Mouse (Mus musculus) CH12.LX (cell line): ENCODE results near the gene Kif5c. TPM values are rescaled to one million over a fixed set of nuclear protein-coding genes. Genes with fewer than 3 reads are reported as not detected.

ENCODE experiments used
- DNase-seq: peaks from one replicate; pipeline ENCODE4 v3.0.0-alpha.2; 2013; ENCODE audit errors: extremely low read depth
- H3K27ac ChIP-seq: 2 replicates; pipeline ENCODE4 v1.5.1; 2012; ENCODE audit warnings: low read depth, mild to moderate bottlenecking, control low read depth, moderate library complexity; ENCODE audit not compliant: insufficient read depth
- H3K27me3 ChIP-seq: replicated peaks from 2 replicates; pipeline ENCODE3; 2012; ENCODE audit warnings: inconsistent platforms
- H3K36me3 ChIP-seq, 2 experiments: replicated peaks in 1 of 2; 2 replicates each; pipeline versions ENCODE3 to v1.6.1; 2012; ENCODE audit warnings: inconsistent platforms in 1 of 2, low read length in 1 of 2, mild to moderate bottlenecking in 1 of 2, mixed read lengths in 1 of 2, moderate library complexity in 1 of 2; ENCODE audit not compliant: control insufficient read depth in 1 of 2, insufficient read depth in 1 of 2
- H3K4me1 ChIP-seq, 2 experiments: 2 replicates each; pipeline ENCODE4 v1.6.1; 2012; ENCODE audit warnings: inconsistent platforms in 1 of 2, moderate library complexity in 1 of 2; ENCODE audit not compliant: insufficient read depth in 2 of 2, control insufficient read depth in 1 of 2
- H3K4me2 ChIP-seq: 2 replicates; pipeline ENCODE4 v1.6.1; 2012; ENCODE audit warnings: low read depth, mild to moderate bottlenecking, control low read depth; ENCODE audit not compliant: poor library complexity, insufficient read depth, severe bottlenecking
- H3K4me3 ChIP-seq, 3 experiments: fragments of 150-350 bp in 1 of 3; sonication (generic) in 1 of 3; replicated peaks in 1 of 3; 2 replicates each; pipeline versions ENCODE3 to v1.5.1; 2011 to 2012; ENCODE audit warnings: low read depth in 2 of 3, low read length in 2 of 3, mild to moderate bottlenecking in 2 of 3, moderate library complexity in 2 of 3, control low read depth in 1 of 3, improper control_type of control experiment in 1 of 3, inconsistent platforms in 1 of 3, mixed read lengths in 1 of 3; ENCODE audit not compliant: poor library complexity in 1 of 3
- H3K79me2 ChIP-seq: replicated peaks from 2 replicates; pipeline ENCODE4 v1.6.1; 2012; ENCODE audit warnings: mild to moderate bottlenecking, moderate library complexity; ENCODE audit not compliant: control insufficient read depth, poor library complexity, insufficient read depth, severe bottlenecking; ENCODE audit errors: extremely low read depth
- H3K9ac ChIP-seq: 2 replicates; pipeline ENCODE4 v1.6.1; 2012; ENCODE audit warnings: low read depth, mild to moderate bottlenecking, control low read depth, moderate library complexity; ENCODE audit not compliant: insufficient read depth
- H3K9me3 ChIP-seq: replicated peaks from 2 replicates; pipeline ENCODE3; 2012; ENCODE audit warnings: low read length, inconsistent platforms, mixed read lengths
- BHLHE40 ChIP-seq: IDR thresholded peaks from 2 replicates; pipeline ENCODE4 v1.6.1; 2011; ENCODE audit warnings: mild to moderate bottlenecking, low read depth, low read length, improper control_type of control experiment
- CHD1 ChIP-seq: IDR thresholded peaks from 2 replicates; pipeline ENCODE4 v1.6.1; 2012; ENCODE audit warnings: low read depth, low read length, improper control_type of control experiment, inconsistent platforms
- CHD2 ChIP-seq: IDR thresholded peaks from 2 replicates; pipeline ENCODE4 v1.6.1; 2011; ENCODE audit warnings: low read length, improper control_type of control experiment
- CTCF ChIP-seq, 2 experiments: IDR thresholded peaks in 1 of 2; conservative IDR thresholded peaks in 1 of 2; 2 replicates each; pipeline ENCODE4 v1.5.1; 2011 to 2012; ENCODE audit warnings: low read depth in 2 of 2, low read length in 2 of 2, improper control_type of control experiment in 1 of 2, inconsistent platforms in 1 of 2, mild to moderate bottlenecking in 1 of 2, moderate library complexity in 1 of 2
- E2F4 ChIP-seq: IDR thresholded peaks from 2 replicates; pipeline ENCODE4 v1.6.1; 2011; ENCODE audit warnings: low read depth, low read length, improper control_type of control experiment; ENCODE audit not compliant: insufficient replicate concordance
- ELF1 ChIP-seq: IDR thresholded peaks from 2 replicates; pipeline ENCODE4 v1.6.1; 2014; ENCODE audit warnings: low read depth, mild to moderate bottlenecking, inconsistent platforms, low read length, improper control_type of control experiment
- EP300 ChIP-seq: IDR thresholded peaks from 2 replicates; pipeline ENCODE4 v1.6.1; 2011; ENCODE audit warnings: low read length, improper control_type of control experiment
- ETS1 ChIP-seq: conservative IDR thresholded peaks from 2 replicates; pipeline ENCODE4 v1.6.1; 2012; ENCODE audit warnings: low read depth, mild to moderate bottlenecking, inconsistent platforms, low read length, improper control_type of control experiment, moderate library complexity
- GABPA ChIP-seq: IDR thresholded peaks from 2 replicates; pipeline ENCODE4 v1.6.1; 2012; ENCODE audit warnings: low read depth, low read length, improper control_type of control experiment, inconsistent platforms; ENCODE audit not compliant: insufficient replicate concordance
- HCFC1 ChIP-seq: IDR thresholded peaks from 2 replicates; pipeline ENCODE4 v1.6.1; 2012; ENCODE audit warnings: low read depth, mild to moderate bottlenecking, inconsistent platforms, low read length, improper control_type of control experiment
- IRF4 ChIP-seq: IDR thresholded peaks from 2 replicates; pipeline ENCODE4 v1.6.1; 2014; ENCODE audit warnings: low read depth, mild to moderate bottlenecking, inconsistent platforms, low read length, improper control_type of control experiment
- JUN ChIP-seq: IDR thresholded peaks from 2 replicates; pipeline ENCODE4 v1.6.1; 2011; ENCODE audit warnings: low read depth, mild to moderate bottlenecking, low read length, improper control_type of control experiment, moderate library complexity; ENCODE audit not compliant: insufficient read depth
- JUND ChIP-seq: conservative IDR thresholded peaks from 2 replicates; pipeline ENCODE4 v1.6.1; 2011; ENCODE audit warnings: low read depth, low read length, improper control_type of control experiment
- KAT2A ChIP-seq: IDR thresholded peaks from 2 replicates; pipeline ENCODE4 v1.6.1; 2012; ENCODE audit warnings: low read length, improper control_type of control experiment, inconsistent platforms; ENCODE audit not compliant: insufficient replicate concordance
- MAFK ChIP-seq: IDR thresholded peaks from 2 replicates; pipeline ENCODE4 v1.6.1; 2011; ENCODE audit warnings: low read length, improper control_type of control experiment; ENCODE audit not compliant: insufficient replicate concordance
- MAX ChIP-seq: IDR thresholded peaks from 2 replicates; pipeline ENCODE4 v1.6.1; 2011; ENCODE audit warnings: low read length, improper control_type of control experiment
- MAZ ChIP-seq: IDR thresholded peaks from 2 replicates; pipeline ENCODE4 v1.6.1; 2012; ENCODE audit warnings: low read depth, mild to moderate bottlenecking, inconsistent platforms, low read length, improper control_type of control experiment, moderate library complexity
- MEF2A ChIP-seq: IDR thresholded peaks from 2 replicates; pipeline ENCODE4 v1.6.1; 2014; ENCODE audit warnings: low read depth, mild to moderate bottlenecking, inconsistent platforms, low read length, improper control_type of control experiment, borderline replicate concordance
- MXI1 ChIP-seq: IDR thresholded peaks from 2 replicates; pipeline ENCODE4 v1.6.1; 2011; ENCODE audit warnings: mild to moderate bottlenecking, low read depth, low read length, improper control_type of control experiment
- MYC ChIP-seq: IDR thresholded peaks from 2 replicates; pipeline ENCODE4 v1.6.1; 2011; ENCODE audit warnings: low read depth, mild to moderate bottlenecking, improper control_type of control experiment, low read length
- NELFE ChIP-seq: IDR thresholded peaks from 2 replicates; pipeline ENCODE4 v1.6.1; 2011; ENCODE audit warnings: low read depth, low read length, improper control_type of control experiment
- NRF1 ChIP-seq: IDR thresholded peaks from 2 replicates; pipeline ENCODE4 v1.6.1; 2014; ENCODE audit warnings: low read depth, mild to moderate bottlenecking, inconsistent platforms, low read length, improper control_type of control experiment, moderate library complexity
- PAX5 ChIP-seq: IDR thresholded peaks from 2 replicates; pipeline ENCODE4 v1.6.1; 2012; ENCODE audit warnings: low read length, inconsistent platforms, mixed read lengths
- POLR2A ChIP-seq: IDR thresholded peaks from 2 replicates; pipeline ENCODE4 v1.6.1; 2011; ENCODE audit warnings: low read depth, mild to moderate bottlenecking, improper control_type of control experiment, low read length
- POLR2AphosphoS2 ChIP-seq: IDR thresholded peaks from 2 replicates; pipeline ENCODE4 v1.6.1; 2011; ENCODE audit warnings: low read depth, low read length, improper control_type of control experiment
- RAD21 ChIP-seq: IDR thresholded peaks from 2 replicates; pipeline ENCODE4 v1.6.1; 2011; ENCODE audit warnings: low read depth, mild to moderate bottlenecking, low read length, improper control_type of control experiment, moderate library complexity
- RCOR1 ChIP-seq: conservative IDR thresholded peaks from 2 replicates; pipeline ENCODE4 v1.6.1; 2012; ENCODE audit warnings: low read depth, mild to moderate bottlenecking, inconsistent platforms, low read length, improper control_type of control experiment
- SIN3A ChIP-seq: IDR thresholded peaks from 2 replicates; pipeline ENCODE4 v1.6.1; 2012; ENCODE audit warnings: low read length, improper control_type of control experiment, inconsistent platforms
- SMC3 ChIP-seq: IDR thresholded peaks from 2 replicates; pipeline ENCODE4 v1.6.1; 2011; ENCODE audit warnings: low read depth, low read length, improper control_type of control experiment
- UBTF ChIP-seq: IDR thresholded peaks from 2 replicates; pipeline ENCODE4 v1.6.1; 2012; ENCODE audit warnings: low read depth, mild to moderate bottlenecking, inconsistent platforms, low read length, improper control_type of control experiment, moderate library complexity
- USF1 ChIP-seq: IDR thresholded peaks from 2 replicates; pipeline ENCODE4 v1.6.1; 2014; ENCODE audit warnings: low read depth, mild to moderate bottlenecking, inconsistent platforms, low read length, improper control_type of control experiment
- ZC3H11A ChIP-seq: IDR thresholded peaks from 2 replicates; pipeline ENCODE4 v1.6.1; 2012; ENCODE audit warnings: low read depth, mild to moderate bottlenecking, inconsistent platforms, low read length, improper control_type of control experiment
- ZKSCAN1 ChIP-seq: IDR thresholded peaks from 2 replicates; pipeline ENCODE4 v1.6.1; 2012; ENCODE audit warnings: low read depth, inconsistent platforms, low read length, improper control_type of control experiment, borderline replicate concordance
- ZMIZ1 ChIP-seq: IDR thresholded peaks from 2 replicates; pipeline ENCODE4 v1.6.1; 2012; ENCODE audit warnings: low read depth, mild to moderate bottlenecking, inconsistent platforms, low read length, improper control_type of control experiment
- ZNF384 ChIP-seq: IDR thresholded peaks from 2 replicates; pipeline ENCODE4 v1.6.1; 2012; ENCODE audit warnings: low read depth, low read length, improper control_type of control experiment, inconsistent platforms
- dilution Hi-C: fragments of 300-500 bp; cut with MboI; formaldehyde crosslinking; loops from 2 replicates; pipeline ENCODE4 v1.14.3; 2020; ENCODE audit warnings: low sequenced_read_pairs; ENCODE audit not compliant: extremely low pct_unique_long_range_greater_than_20kb, extremely low pct_ligation_motif_present
- in situ Hi-C: fragments of 300-500 bp; cut with MboI; formaldehyde crosslinking; loops from 3 replicates; pipeline ENCODE4 v1.14.3; 2019; ENCODE audit warnings: low sequenced_read_pairs, low pct_ligation_motif_present, low pct_unique_long_range_greater_than_20kb, mixed read lengths
- polyA plus RNA-seq: library from polyadenylated mRNA; unstranded; fragments of >175 nt; gene quantifications from 2 replicates; pipeline ENCODE4 v1.2.1, GENCODE M21; 2012; ENCODE audit warnings: low read depth; ENCODE audit not compliant: insufficient read length
- total RNA-seq, 2 experiments: library from RNA; depleted of rRNA; stranded (reverse); fragments of 300-350 nt in 1 of 2; fragments of >200 nt in 1 of 2; gene quantifications; 2 replicates each; pipeline ENCODE4 v1.2.3; 2012 to 2014

Gene Kif5c
- total and polyA plus RNA-seq, 3 experiments: 3.0 to 3.5 (median 3.1) TPM

GRCm38 (mm10) chr2:49727199-49727598 lies 108.1 kb downstream of the Kif5c start:
- Histone ChIP-seq H3K27ac (no peak overlapping the region), H3K27me3 (no peaks in the 10 kb centered on the region), H3K4me2 (peak overlapping the region; percentile 95), H3K36me3 (no peaks in the 10 kb centered on the region), H3K9me3 (no peaks in the 10 kb centered on the region), H3K79me2 (no peaks in the 10 kb centered on the region), H3K9ac (peak overlapping the region; percentile 34; the same call in 1 of the 2 replicates), H3K4me3 (peak overlapping the region; percentile 3 to 33 (median 14)), H3K4me1 (peaks cover 6 to 50% of the 10 kb centered on the region in 2 experiments)
- TF ChIP-seq EP300: no peak
- no peak; the same call in 1 of the 2 replicates for TF ChIP-seq IRF4
- no peak for TF ChIP-seq USF1
- TF ChIP-seq MAFK: no peak
- TF ChIP-seq ZNF384: peak; percentile 29; the same call in 1 of the 2 replicates
- TF ChIP-seq GABPA: no peak
- TF ChIP-seq MAZ: peak; percentile 70; the same call in 1 of the 2 replicates
- TF ChIP-seq MYC: peak; percentile 35; the same call in 1 of the 2 replicates
- TF ChIP-seq UBTF: no peak
- no peak for TF ChIP-seq E2F4
- no peak for TF ChIP-seq BHLHE40
- TF ChIP-seq RCOR1: no peak
- peak; percentile 67 to 89 for TF ChIP-seq CTCF (conservative IDR thresholded peaks at IDR 0.05 in 1 of 2, IDR thresholded peaks at IDR 0.05 in 1 of 2; ENCODE audit: low read depth in 2 of 2, low read length in 2 of 2)
- no peak for TF ChIP-seq CHD1
- no peak for TF ChIP-seq JUND
- no peak for TF ChIP-seq NRF1
- TF ChIP-seq KAT2A: no peak
- TF ChIP-seq POLR2A: no peak
- TF ChIP-seq ZKSCAN1: no peak
- TF ChIP-seq ZC3H11A: 0 out of 2 replicates have a peak, but pooled peaks have one; percentile 10
- TF ChIP-seq SIN3A: peak; percentile 59
- TF ChIP-seq ELF1: peak; percentile 44
- 0 out of 2 replicates have a peak, but pooled peaks have one; percentile 44 for TF ChIP-seq MEF2A
- peak; percentile 89 for TF ChIP-seq RAD21
- no peak for TF ChIP-seq NELFE
- TF ChIP-seq MAX: peak; percentile 46; the same call in 1 of the 2 replicates
- no peak for TF ChIP-seq MXI1
- peak; percentile 85 for TF ChIP-seq SMC3
- no peak for TF ChIP-seq JUN
- no peak for TF ChIP-seq POLR2AphosphoS2
- TF ChIP-seq HCFC1: 0 out of 2 replicates have a peak, but pooled peaks have one; percentile 29
- no peak; the same call in 1 of the 2 replicates for TF ChIP-seq ETS1
- TF ChIP-seq CHD2: no peak
- no peak for TF ChIP-seq ZMIZ1
- no peak for TF ChIP-seq PAX5
- dilution Hi-C loops (no loop called here), in situ Hi-C loops (loop anchor here (25.0 kb wide), 1 partner anchor 815 kb away; no protein-coding TSS in a partner anchor)
- peak; percentile 81 for DNase-seq
